ENCODE assay signal across 26 mouse cellular contexts in the genomic region with DNA sequence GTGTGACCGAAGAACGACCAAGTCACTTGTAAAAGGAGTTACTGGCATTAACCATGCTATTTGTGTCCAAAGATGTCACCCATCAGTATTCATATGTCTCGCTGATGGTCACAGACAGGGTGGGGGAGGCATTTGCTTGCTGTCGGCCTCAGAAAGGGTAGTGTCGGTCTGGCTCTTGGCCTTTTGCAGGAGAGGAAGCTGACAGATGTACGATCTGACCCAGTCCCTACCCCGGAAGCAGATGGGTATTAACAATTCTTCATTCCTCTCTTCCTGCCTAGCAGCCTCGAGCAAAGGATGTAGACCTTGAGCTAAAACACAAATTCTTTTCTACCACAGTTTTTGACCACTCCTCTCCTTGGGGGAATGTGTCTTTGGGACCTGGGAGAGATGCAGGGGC. TPM values are rescaled to one million over a fixed set of nuclear protein-coding genes. Genes with fewer than 3 reads are reported as not detected.
DNase-seq lines count a peak whose midpoint lies in the region; ATAC-seq lines count a peak whose summit lies in the region.
"Had no signal": no experiment of that assay in that cellular context is flagged by ENCODE, and none has a peak within 500 bp of the region (broad histone marks: within the 10 kb centered on the region; RNA-seq: fewer than 3 reads in every experiment).

No protein-coding gene starts in this region.

- peak overlapping the region; percentile 57 for H3K27ac ChIP-seq in limb, embryonic 15.5 days
- H3K27ac ChIP-seq in limb, embryonic 10.5 days, result no peak overlapping the region
- peak overlapping the region; percentile 87 for H3K27ac ChIP-seq in stomach, embryonic 15.5 days
- H3K27ac ChIP-seq: hindbrain, embryonic 14.5 days; midbrain, embryonic 13.5 days; neural tube, embryonic 12.5 days had no signal

- H3K4me3 ChIP-seq in limb, embryonic 15.5 days, result no peak overlapping the region
- H3K4me3 ChIP-seq in limb, embryonic 10.5 days, result no peak overlapping the region
- H3K4me3 ChIP-seq in stomach, embryonic 15.5 days (replicated peaks), result no peak overlapping the region
- H3K4me3 ChIP-seq: forebrain, embryonic 10.5 days; neural tube, embryonic 12.5 days had no signal

- 69% methylated on average over 8 of the region's 8 CpGs for WGBS in limb, embryonic 15.5 days
- 77% methylated on average over 8 of the region's 8 CpGs for WGBS in limb, embryonic 10.5 days
- 61% methylated on average over 8 of the region's 8 CpGs for WGBS in stomach, embryonic 15.5 days

- no peaks in the 10 kb centered on the region for H3K9me3 ChIP-seq in limb, embryonic 15.5 days
- H3K9me3 ChIP-seq in limb, embryonic 10.5 days (replicated peaks), result no peaks in the 10 kb centered on the region; the same call in 1 of the 2 replicates
- H3K9me3 ChIP-seq in stomach, embryonic 15.5 days, result no peaks in the 10 kb centered on the region

- H3K36me3 ChIP-seq in limb, embryonic 15.5 days, result no peaks in the 10 kb centered on the region
- no peaks in the 10 kb centered on the region for H3K36me3 ChIP-seq in limb, embryonic 10.5 days
- H3K36me3 ChIP-seq in stomach, embryonic 15.5 days, result no peaks in the 10 kb centered on the region
- H3K36me3 ChIP-seq: forebrain, embryonic 10.5 days; midbrain, embryonic 13.5 days; neural tube, embryonic 12.5 days had no signal

- H3K9ac ChIP-seq in limb, embryonic 15.5 days, result no peak overlapping the region
- H3K9ac ChIP-seq in stomach, embryonic 15.5 days, result no peak overlapping the region
- H3K9ac ChIP-seq: midbrain, embryonic 13.5 days; neural tube, embryonic 12.5 days had no signal

- no peaks in the 10 kb centered on the region for H3K27me3 ChIP-seq in limb, embryonic 15.5 days
- H3K27me3 ChIP-seq in limb, embryonic 10.5 days (ENCODE audit: low read depth, poor library complexity, severe bottlenecking), result no peaks in the 10 kb centered on the region
- no peaks in the 10 kb centered on the region for H3K27me3 ChIP-seq in stomach, embryonic 15.5 days (replicated peaks)
- H3K27me3 ChIP-seq: midbrain, embryonic 13.5 days; neural tube, embryonic 12.5 days had no signal

- ATAC-seq in limb, embryonic 15.5 days (ENCODE audit: insufficient number of reproducible peaks, low FRiP score, low TSS enrichment, low read depth), result no peak
- no peak for ATAC-seq in stomach, embryonic 15.5 days (ENCODE audit: insufficient read depth, low FRiP score, low read depth)

- DNase-seq in limb, embryonic 10.5 days (ENCODE audit: low spot score), result no peak
- DNase-seq in 416B (ENCODE audit: low read depth), result peak; percentile 26
- DNase-seq in R1 (ENCODE audit: low read depth, low spot score), result peak; percentile 74
- no peak for DNase-seq in frontal cortex, postnatal 10 days (ENCODE audit: low spot score in 2 of 2)
- no peak for DNase-seq in yolk sac, embryonic 10.5 days (ENCODE audit: low spot score)
- DNase-seq: adrenal gland, postnatal 14 days; cerebellum, adult 2 months; cerebellum, postnatal 25 days; gastrocnemius, postnatal 36 days; heart, postnatal 36 days; kidney, adult 18-20 months; left cerebral cortex, postnatal 4 days; right cerebral cortex, postnatal 14 days; thymus, adult 2 months; thymus, postnatal 4 days had no signal

- H3K4me1 ChIP-seq in limb, embryonic 15.5 days, result no peaks in the 10 kb centered on the region
- 0 out of 2 replicates have a peak, but pooled peaks cover 5% of the 10 kb centered on the region for H3K4me1 ChIP-seq in limb, embryonic 10.5 days
- no peaks in the 10 kb centered on the region for H3K4me1 ChIP-seq in stomach, embryonic 15.5 days
- H3K4me1 ChIP-seq: midbrain, embryonic 13.5 days; neural tube, embryonic 12.5 days had no signal

- H3K4me2 ChIP-seq in limb, embryonic 15.5 days, result no peak overlapping the region
- no peak overlapping the region for H3K4me2 ChIP-seq in stomach, embryonic 15.5 days
- H3K4me2 ChIP-seq: neural tube, embryonic 12.5 days had no signal

RNA-seq across cellular contexts. Expression of a gene that starts 26.2 kb away (rescaled TPM):
- 17.3 and 21.1 TPM in 2 replicates for polyA plus RNA-seq in limb, embryonic 15.5 days (2015; fragmentation: Nextera tagmentation; extraction: Ambion mirVana)
- polyA plus RNA-seq in limb, embryonic 10.5 days (2016; fragmentation: Nextera tagmentation; extraction: Ambion mirVana), result 6.5 and 8.6 TPM in 2 replicates
- polyA plus RNA-seq in stomach, embryonic 15.5 days (2015; fragmentation: Nextera tagmentation; extraction: Ambion mirVana), result 14.4 and 15.0 TPM in 2 replicates

RNA-seq across cellular contexts. Expression of a gene that starts 39.8 kb away (rescaled TPM):
- polyA plus RNA-seq in limb, embryonic 15.5 days (2015; fragmentation: Nextera tagmentation; extraction: Ambion mirVana), result 68.3 and 70.6 TPM in 2 replicates
- polyA plus RNA-seq in limb, embryonic 10.5 days (2016; fragmentation: Nextera tagmentation; extraction: Ambion mirVana), result 34.7 and 38.2 TPM in 2 replicates
- 108 and 121 TPM in 2 replicates for polyA plus RNA-seq in stomach, embryonic 15.5 days (2015; fragmentation: Nextera tagmentation; extraction: Ambion mirVana)

RNA-seq across cellular contexts. Expression of a gene that starts 58.0 kb away (rescaled TPM):
- not detected in 2 replicates for polyA plus RNA-seq in limb, embryonic 15.5 days (2015; fragmentation: Nextera tagmentation; extraction: Ambion mirVana)
- not detected in 2 replicates for polyA plus RNA-seq in limb, embryonic 10.5 days (2016; fragmentation: Nextera tagmentation; extraction: Ambion mirVana)
- 0.23 TPM in 1 of 2 replicates, not detected in the other for polyA plus RNA-seq in stomach, embryonic 15.5 days (2015; fragmentation: Nextera tagmentation; extraction: Ambion mirVana)
- polyA plus RNA-seq: cerebellum, adult 2 months; forebrain, embryonic 10.5 days; heart, embryonic 14.5 days; hindbrain, embryonic 14.5 days; inflammation-experienced regulatory T-cells, adult 6 months; kidney, postnatal 0 days; liver, adult 2 months; liver, embryonic 16.5 days; midbrain, embryonic 13.5 days; neural tube, embryonic 12.5 days had no signal

RNA-seq across cellular contexts. Expression of a gene that starts 58.5 kb away (rescaled TPM):
- 5.2 and 8.5 TPM in 2 replicates for polyA plus RNA-seq in limb, embryonic 15.5 days (2015; fragmentation: Nextera tagmentation; extraction: Ambion mirVana)
- polyA plus RNA-seq in limb, embryonic 10.5 days (2016; fragmentation: Nextera tagmentation; extraction: Ambion mirVana), result 6.2 and 7.5 TPM in 2 replicates
- 5.3 and 5.9 TPM in 2 replicates for polyA plus RNA-seq in stomach, embryonic 15.5 days (2015; fragmentation: Nextera tagmentation; extraction: Ambion mirVana)

Comparison
In these comparisons a context has a peak if more than half of its experiments do, and no peak if none do; other contexts are left out.
1. DNase-seq: peak in 416B (single experiment) and R1 (single experiment); none in limb, embryonic 10.5 days (single experiment), frontal cortex, postnatal 10 days (0 of 2) and yolk sac, embryonic 10.5 days (single experiment).